In genomic region chr9:64042911-64043310, GRCm38 (mm10) we compare ENCODE assay signal across 27 mouse cellular contexts. TPM values are rescaled to one million over a fixed set of nuclear protein-coding genes. Genes with fewer than 3 reads are reported as not detected.
DNase-seq lines count a peak whose midpoint lies in the region; ATAC-seq and TF ChIP-seq lines count a peak whose summit lies in the region.
"Had no signal": no experiment of that assay in that cellular context is flagged by ENCODE, and none has a peak within 500 bp of the region (broad histone marks: within the 10 kb centered on the region; RNA-seq: fewer than 3 reads in every experiment).

No protein-coding gene starts in this region.

- H3K27me3 ChIP-seq in heart, embryonic 11.5 days (ENCODE audit: control insufficient read depth, insufficient read depth, low read length): no peaks in the 10 kb centered on the region
- no peaks in the 10 kb centered on the region for H3K27me3 ChIP-seq in liver, embryonic 12.5 days (replicated peaks)
- no peaks in the 10 kb centered on the region for H3K27me3 ChIP-seq in liver, postnatal 0 days (ENCODE audit: insufficient read depth, low read length)
- no peaks in the 10 kb centered on the region for H3K27me3 ChIP-seq in limb, embryonic 10.5 days (ENCODE audit: low read depth, poor library complexity, severe bottlenecking)
- H3K27me3 ChIP-seq: hindbrain, embryonic 15.5 days; limb, embryonic 15.5 days; lung, embryonic 15.5 days; midbrain, embryonic 15.5 days had no signal

- no peaks in the 10 kb centered on the region for H3K36me3 ChIP-seq in heart, embryonic 11.5 days (ENCODE audit: control insufficient read depth, insufficient read depth, low read length)
- H3K36me3 ChIP-seq in liver, embryonic 12.5 days: no peaks in the 10 kb centered on the region
- no peaks in the 10 kb centered on the region for H3K36me3 ChIP-seq in liver, postnatal 0 days (replicated peaks; ENCODE audit: insufficient read depth, low read length)
- H3K36me3 ChIP-seq in limb, embryonic 10.5 days: no peaks in the 10 kb centered on the region
- H3K36me3 ChIP-seq: hindbrain, embryonic 10.5 days; hindbrain, embryonic 15.5 days; limb, embryonic 15.5 days; lung, embryonic 15.5 days; midbrain, embryonic 10.5 days; midbrain, embryonic 15.5 days had no signal

- no peak overlapping the region for H3K4me3 ChIP-seq in heart, embryonic 11.5 days (ENCODE audit: low read depth, low read length)
- H3K4me3 ChIP-seq in liver, embryonic 12.5 days: no peak overlapping the region
- H3K4me3 ChIP-seq in liver, postnatal 0 days (ENCODE audit: low read depth, low read length): no peak overlapping the region
- no peak overlapping the region for H3K4me3 ChIP-seq in limb, embryonic 10.5 days
- H3K4me3 ChIP-seq: erythroblast, embryonic 14.5 days; gastrocnemius, adult 2 months; hindbrain, embryonic 10.5 days; hindbrain, embryonic 15.5 days; layer of hippocampus, adult 2 months; left cerebral cortex, adult 2 months; limb, embryonic 15.5 days; lung, embryonic 15.5 days; midbrain, embryonic 10.5 days; midbrain, embryonic 15.5 days had no signal

- H3K4me2 ChIP-seq in heart, embryonic 11.5 days: no peak overlapping the region
- H3K4me2 ChIP-seq in liver, embryonic 12.5 days: no peak overlapping the region
- H3K4me2 ChIP-seq in liver, postnatal 0 days (ENCODE audit: low read depth, low read length): no peak overlapping the region
- H3K4me2 ChIP-seq: hindbrain, embryonic 15.5 days; limb, embryonic 15.5 days; lung, embryonic 15.5 days; midbrain, embryonic 15.5 days had no signal

- no peak overlapping the region for H3K9ac ChIP-seq in heart, embryonic 11.5 days (ENCODE audit: low read depth, low read length)
- H3K9ac ChIP-seq in liver, embryonic 12.5 days: peak overlapping the region; percentile 45
- no peak overlapping the region for H3K9ac ChIP-seq in liver, postnatal 0 days (replicated peaks)
- H3K9ac ChIP-seq: hindbrain, embryonic 15.5 days; limb, embryonic 15.5 days; lung, embryonic 15.5 days; midbrain, embryonic 15.5 days had no signal

- H3K4me1 ChIP-seq in heart, embryonic 11.5 days (ENCODE audit: control insufficient read depth, insufficient read depth, low read length): peaks cover 59% of the 10 kb centered on the region
- peaks cover 93% of the 10 kb centered on the region for H3K4me1 ChIP-seq in liver, embryonic 12.5 days
- peaks cover 42% of the 10 kb centered on the region for H3K4me1 ChIP-seq in liver, postnatal 0 days (ENCODE audit: insufficient read depth)
- H3K4me1 ChIP-seq in limb, embryonic 10.5 days: peaks cover 36% of the 10 kb centered on the region

- H3K27ac ChIP-seq in heart, embryonic 11.5 days (ENCODE audit: low read depth, low read length): peak overlapping the region; percentile 98; the same call in 1 of the 2 replicates
- H3K27ac ChIP-seq in liver, embryonic 12.5 days: peak overlapping the region; percentile 96
- H3K27ac ChIP-seq in liver, postnatal 0 days (ENCODE audit: low read depth): no peak overlapping the region
- peak overlapping the region; percentile 51 for H3K27ac ChIP-seq in limb, embryonic 10.5 days
- H3K27ac ChIP-seq: gastrocnemius, adult 2 months; hindbrain, embryonic 10.5 days; hindbrain, embryonic 15.5 days; layer of hippocampus, adult 2 months; left cerebral cortex, adult 2 months; limb, embryonic 15.5 days; lung, embryonic 15.5 days; midbrain, embryonic 10.5 days; midbrain, embryonic 15.5 days had no signal

- no peak for DNase-seq in heart, adult 11 months
- no peak for DNase-seq in liver, postnatal 0 days
- DNase-seq in limb, embryonic 10.5 days (ENCODE audit: low spot score): no peak
- DNase-seq in thymus, postnatal 0 days (ENCODE audit: low spot score): no peak
- DNase-seq in right cerebral cortex, adult 18-20 months: no peak
- no peak for DNase-seq in testis, postnatal 14 days (ENCODE audit: low spot score)
- DNase-seq: adrenal gland, postnatal 10 days; cerebellum, adult 11-12 months; cerebellum, adult 9-11 months; gastrocnemius, adult 2 months; gastrocnemius, postnatal 36 days; kidney, adult 11 months; left cerebral cortex, postnatal 4 days; right cerebral cortex, postnatal 4 days had no signal

- WGBS in heart, embryonic 11.5 days (ENCODE audit: insufficient replicate concordance): 67% methylated on average over 4 of the region's 4 CpGs
- 74% methylated on average over 4 of the region's 4 CpGs for WGBS in liver, embryonic 12.5 days (ENCODE audit: insufficient replicate concordance)
- WGBS in liver, postnatal 0 days (ENCODE audit: insufficient replicate concordance): 91% methylated on average over 4 of the region's 4 CpGs
- 65% methylated on average over 4 of the region's 4 CpGs for WGBS in limb, embryonic 10.5 days

- no peak for TF ChIP-seq EP300 in liver, postnatal 0 days (IDR thresholded peaks at IDR 0.05; ENCODE audit: low read depth)

- no peaks in the 10 kb centered on the region for H3K9me3 ChIP-seq in heart, embryonic 11.5 days (replicated peaks; ENCODE audit: control insufficient read depth, low read length)
- H3K9me3 ChIP-seq in liver, embryonic 12.5 days (replicated peaks): no peaks in the 10 kb centered on the region
- no peaks in the 10 kb centered on the region for H3K9me3 ChIP-seq in liver, postnatal 0 days (ENCODE audit: low read length)
- H3K9me3 ChIP-seq in limb, embryonic 10.5 days (replicated peaks): no peaks in the 10 kb centered on the region
- H3K9me3 ChIP-seq: hindbrain, embryonic 10.5 days; hindbrain, embryonic 15.5 days; limb, embryonic 15.5 days; lung, embryonic 15.5 days; midbrain, embryonic 10.5 days; midbrain, embryonic 15.5 days had no signal

- TF ChIP-seq CTCF in liver, postnatal 0 days (IDR thresholded peaks at IDR 0.05; ENCODE audit: low read depth): no peak

- no peak for ATAC-seq in heart, embryonic 11.5 days (replicated peaks; ENCODE audit: insufficient number of reproducible peaks, low FRiP score, low TSS enrichment)
- ATAC-seq in liver, embryonic 12.5 days: no peak
- ATAC-seq in liver, postnatal 0 days: no peak
- ATAC-seq: forebrain, embryonic 16.5 days; inflammation-experienced regulatory T-cells, adult 6 months; midbrain, embryonic 15.5 days had no signal

RNA-seq across cellular contexts. Expression of gene Smad6, which starts 21.1 kb away (rescaled TPM):
- 30.5 and 31.6 TPM in 2 replicates for polyA plus RNA-seq in heart, embryonic 11.5 days (2014; fragmentation: Nextera tagmentation; extraction: Ambion mirVana)
- 11.7 and 12.9 TPM in 2 replicates for polyA plus RNA-seq in liver, embryonic 12.5 days (2016; fragmentation: Nextera tagmentation; extraction: Ambion mirVana)
- 1.8 and 2.9 TPM in 2 replicates for polyA plus RNA-seq in liver, postnatal 0 days (2015; fragmentation: Nextera tagmentation; extraction: Ambion mirVana)
- 10.9 and 11.4 TPM in 2 replicates for polyA plus RNA-seq in limb, embryonic 10.5 days (2016; fragmentation: Nextera tagmentation; extraction: Ambion mirVana)
- polyA plus RNA-seq in thymus, postnatal 0 days (2015; fragmentation: Nextera tagmentation; extraction: Ambion mirVana): 0.96 and 1.4 TPM in 2 replicates
- polyA plus RNA-seq: inflammation-experienced regulatory T-cells, adult 6 months had no signal
